Mouse (Mus musculus) monocyte, adult 2 months (primary cell): ENCODE measurements around the gene Retsat.
A peak's percentile ranks its signal among the peaks of the same experiment; 100 is the strongest.

Experiments used
- DNase-seq, 2 experiments: peaks; one replicate each; pipeline ENCODE4 v3.0.0; 2022; ENCODE audit warnings: low spot score in 2 of 2, low read depth in 1 of 2

Gene Retsat

GRCm38 (mm10) chr6:72588307-72588706 lies 10.0 kb upstream of the Retsat start:
- DNase-seq: no peak

- DNase-seq: no peak
These were observed 8.2 kb upstream of the Retsat start for GRCm38 (mm10) chr6:72590111-72590510.

- no peak for DNase-seq
These were observed 5.1 kb upstream of the Retsat start for GRCm38 (mm10) chr6:72593011-72593803.

- no peak for DNase-seq
These were observed 4.4 kb upstream of the Retsat start for GRCm38 (mm10) chr6:72593914-72594313.

GRCm38 (mm10) chr6:72597083-72597874 lies 996 bp upstream of the Retsat start:
- no peak for DNase-seq

GRCm38 (mm10) chr6:72598791-72599557 lies 699 bp downstream of the Retsat start:
- DNase-seq: no peak

GRCm38 (mm10) chr6:72600216-72600615 lies 1.9 kb downstream of the Retsat start:
- no peak for DNase-seq

GRCm38 (mm10) chr6:72600771-72601170 lies 2.5 kb downstream of the Retsat start:
- DNase-seq: no peak

GRCm38 (mm10) chr6:72601732-72602131 lies 3.5 kb downstream of the Retsat start:
- peak; percentile 67 to 79 for DNase-seq

GRCm38 (mm10) chr6:72604066-72604465 lies 5.8 kb downstream of the Retsat start:
- no peak for DNase-seq

GRCm38 (mm10) chr6:72607060-72607459 lies 8.8 kb downstream of the Retsat start:
- no peak for DNase-seq

- DNase-seq: no peak
These were observed 9.4 kb downstream of the Retsat start for GRCm38 (mm10) chr6:72607676-72608075.

GRCm38 (mm10) chr6:72608662-72609184 lies 10.4 kb downstream of the Retsat start:
- DNase-seq: no peak

- no peak for DNase-seq
These were observed 12.0 kb downstream of the Retsat start for GRCm38 (mm10) chr6:72610261-72610660.

GRCm38 (mm10) chr6:72615151-72615550 lies 16.9 kb downstream of the Retsat start:
- DNase-seq: no peak

GRCm38 (mm10) chr6:72615561-72616375 lies 17.5 kb downstream of the Retsat start:
- no peak for DNase-seq

- peak; percentile 75 to 91 for DNase-seq
These were observed 18.5 kb downstream of the Retsat start, which contains the start of gene Tgoln1 for GRCm38 (mm10) chr6:72616643-72617288. Gene Tgoln1 (minus strand): TSS chr6:72617000.

GRCm38 (mm10) chr6:72619734-72620532 lies 21.7 kb downstream of the Retsat start:
- no peak for DNase-seq

- no peak for DNase-seq
These were observed 22.6 kb downstream of the Retsat start for GRCm38 (mm10) chr6:72620920-72621319.
